Mouse (Mus musculus) ES-Bruce4 (cell line): ENCODE data around the gene Heg1.

ENCODE experiments used
- CTCF ChIP-seq: IDR thresholded peaks from one replicate; pipeline ENCODE4 v1.8.1; 2011; ENCODE audit warnings: low read depth, low read length
- POLR2A ChIP-seq: IDR thresholded peaks from one replicate; pipeline ENCODE4 v1.8.1; 2011; ENCODE audit warnings: low read length; ENCODE audit not compliant: insufficient read depth

- TF ChIP-seq POLR2A (no peak), CTCF (no peak)
Observed at GRCm38 (mm10) chr16:33726892-33727291, 42.7 kb downstream of the Heg1 start.
